Mouse (Mus musculus) kidney, postnatal 14 days (tissue): Measurements from ENCODE around the gene Olfr1025-ps1.

Source experiments
- DNase-seq: peaks from one replicate; pipeline ENCODE4 v3.0.0; 2022; ENCODE audit warnings: mixed read lengths

The Olfr1025-ps1 gene

DNA sequence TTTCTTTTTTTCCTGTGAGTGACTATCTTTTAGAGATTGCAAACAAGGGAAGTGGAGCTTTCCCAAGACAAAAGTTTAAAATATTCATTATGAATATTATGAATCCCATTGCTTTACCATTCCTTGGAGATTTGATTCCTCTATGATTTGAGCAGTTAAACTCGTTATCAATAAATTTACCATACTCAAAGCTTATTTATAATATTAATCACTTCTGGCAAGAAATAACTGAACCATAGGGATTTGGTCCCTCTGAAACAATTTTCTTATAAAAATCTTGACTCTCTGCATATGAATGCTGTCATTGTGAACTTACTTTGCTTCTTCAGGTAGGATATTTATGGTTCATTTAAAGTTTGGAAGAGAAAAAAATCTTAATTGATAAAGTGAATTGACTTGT, at the start of gene Olfr1025-ps1:
Gene Olfr1025-ps1, plus strand, starts transcription at position 301 of the 400 bp plus-strand sequence.
- DNase-seq = no peak

DNA sequence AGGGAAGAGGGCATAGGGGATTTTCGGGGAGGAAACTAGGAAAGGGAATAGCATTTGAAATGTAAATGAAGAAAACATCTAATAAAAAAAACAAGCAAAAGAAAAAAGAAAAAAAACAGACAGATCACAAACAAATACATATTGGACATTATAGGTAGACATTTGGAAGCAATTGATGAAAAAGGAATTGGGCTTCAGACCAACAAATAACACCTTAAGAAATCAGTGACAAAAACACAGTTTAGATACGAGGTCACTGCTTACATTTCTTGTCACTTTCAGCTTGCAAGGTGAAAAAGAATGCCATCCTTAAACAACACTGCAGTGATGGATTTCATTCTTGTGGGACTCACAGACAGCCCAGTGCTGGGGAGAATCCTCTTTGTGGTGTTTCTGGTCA, 46.7 kb upstream of the Olfr1025-ps1 start, which contains the start of gene Olfr1022:
Gene Olfr1022, plus strand, starts transcription at position 301 of the 400 bp plus-strand sequence.
- no peak for DNase-seq

DNA sequence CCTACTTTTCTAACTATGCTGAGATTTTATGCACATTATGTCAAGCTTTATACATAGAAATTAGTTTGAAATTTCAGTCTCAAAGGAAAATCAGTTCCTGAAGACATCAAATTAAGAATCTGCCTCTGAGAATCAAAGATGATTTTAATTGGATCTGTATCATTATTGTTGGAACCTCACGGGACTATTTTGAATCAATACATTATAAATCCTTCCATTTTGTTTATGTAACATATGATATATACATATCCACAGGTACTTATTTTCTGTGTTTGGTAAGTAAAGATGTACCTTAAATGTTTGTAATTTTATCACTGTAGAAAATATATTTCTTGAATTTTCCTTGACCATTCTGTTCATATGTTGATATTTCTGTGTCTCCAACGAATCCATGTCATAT, 29.7 kb upstream of the Olfr1025-ps1 start, which contains the start of gene Olfr1023:
Gene Olfr1023, plus strand, starts transcription at position 301 of the 400 bp plus-strand sequence.
- DNase-seq = no peak

DNA sequence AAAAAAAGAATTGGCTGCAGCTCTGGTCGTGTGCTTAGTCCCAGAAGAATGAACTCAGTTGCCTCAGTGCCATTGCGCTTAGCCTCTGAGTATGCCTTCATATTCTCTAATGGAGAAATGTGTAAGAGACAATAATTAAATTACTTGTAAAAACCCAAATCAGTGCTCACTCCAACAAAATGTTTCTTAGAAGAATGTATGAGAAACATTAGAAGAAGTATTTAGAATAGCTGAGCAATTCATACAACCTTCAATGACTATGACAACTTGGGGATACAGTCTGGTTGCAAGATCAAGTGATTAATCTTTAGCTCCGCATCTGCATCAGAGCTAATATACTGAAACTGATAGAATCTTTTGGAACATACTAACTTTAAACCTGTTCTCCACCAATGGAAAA, 10.0 kb upstream of the Olfr1025-ps1 start, which contains the start of gene Olfr1024:
Gene Olfr1024, minus strand, starts transcription at position 101 of the 400 bp plus-strand sequence.
- no peak for DNase-seq

DNA sequence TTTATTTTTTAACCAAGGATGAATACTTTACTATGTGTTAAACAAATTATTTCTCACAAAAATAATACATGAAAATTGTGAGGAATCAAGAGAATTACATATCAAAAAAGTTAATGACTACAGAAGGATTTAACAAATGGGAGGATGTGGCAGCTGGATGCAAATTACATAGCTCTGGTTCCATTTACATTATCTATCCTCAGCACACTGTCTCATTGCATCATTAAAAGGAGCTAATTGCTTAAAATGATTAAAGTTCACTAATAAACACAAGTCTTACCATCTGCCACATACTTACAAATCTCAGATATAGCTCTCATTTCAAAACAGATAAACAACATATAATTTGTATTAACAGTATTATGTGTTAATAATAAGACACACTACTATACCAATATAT, 1.8 kb upstream of the Olfr1025-ps1 start:
- no peak for DNase-seq

DNA sequence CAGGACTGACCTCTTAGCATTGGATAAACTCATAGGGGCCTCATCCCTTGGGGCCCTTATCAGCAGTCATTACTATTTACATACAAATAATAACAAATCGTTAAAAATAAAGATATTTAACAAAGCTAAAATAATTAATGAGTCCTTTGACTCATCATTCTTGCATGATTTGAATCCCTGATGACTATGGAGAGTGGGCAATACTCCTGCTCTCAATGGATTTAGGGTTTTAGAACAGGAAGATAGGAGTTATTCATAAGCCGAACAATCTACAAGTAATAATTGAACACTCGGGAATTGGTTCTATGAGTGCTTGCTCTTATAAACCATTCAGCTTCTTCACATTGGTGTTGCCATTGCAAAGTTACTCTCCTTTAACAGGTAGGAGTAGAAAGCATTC, 6.3 kb downstream of the Olfr1025-ps1 start, which contains the start of gene Olfr1026:
Gene Olfr1026, plus strand, starts transcription at position 301 of the 400 bp plus-strand sequence.
- no peak for DNase-seq

DNA sequence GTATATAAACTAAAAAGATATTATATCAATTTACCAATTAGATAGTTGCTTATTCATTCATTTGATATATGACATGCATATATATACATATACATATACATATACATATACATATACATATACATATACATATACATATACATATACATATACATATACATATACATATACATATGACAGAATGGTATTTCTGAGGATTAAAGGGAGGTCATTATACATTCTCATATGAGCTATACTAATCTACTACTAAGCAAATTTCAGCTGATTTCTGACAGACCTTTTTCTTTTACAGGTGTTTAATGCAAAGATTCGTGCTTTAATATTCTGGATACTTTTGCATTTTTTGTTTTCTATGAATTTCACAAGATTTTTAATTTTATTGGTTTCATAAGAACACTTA, 35.1 kb downstream of the Olfr1025-ps1 start, which contains the start of gene Olfr1028:
Gene Olfr1028, plus strand, starts transcription at position 301 of the 400 bp plus-strand sequence.
- no peak for DNase-seq
